Mouse (Mus musculus) forebrain, postnatal 0 days (tissue): Measurements from ENCODE around the gene Tns1. TPM values are rescaled to one million over a fixed set of nuclear protein-coding genes. Genes with fewer than 3 reads are reported as not detected.

ENCODE experiments used
- ATAC-seq: fragments of 200-750 bp; cut with Nextera tagmentation; 2 replicates; pipeline ENCODE4 v1.8.0; 2017; ENCODE audit warnings: mild to moderate bottlenecking, moderate library complexity
- DNase-seq: peaks from one replicate; pipeline ENCODE4 v3.0.0-alpha.2; 2015
- H3K27ac ChIP-seq: fragments of 300-500 bp; sonication (generic); 2 replicates; pipeline ENCODE4 v1.5.1; 2014; ENCODE audit warnings: low read depth, mild to moderate bottlenecking, antibody characterized with exemption, low read length, moderate library complexity, mixed read lengths
- H3K27me3 ChIP-seq: fragments of 300-500 bp; sonication (generic); 2 replicates; pipeline ENCODE4 v1.6.1; 2014; ENCODE audit warnings: mild to moderate bottlenecking, low read length, mixed read lengths; ENCODE audit not compliant: insufficient read depth
- H3K36me3 ChIP-seq: fragments of 300-500 bp; sonication (generic); 2 replicates; pipeline ENCODE4 v1.6.1; 2014; ENCODE audit warnings: mild to moderate bottlenecking, moderate library complexity; ENCODE audit not compliant: insufficient read depth
- H3K4me1 ChIP-seq: fragments of 300-500 bp; sonication (generic); 2 replicates; pipeline ENCODE4 v1.6.1; 2014; ENCODE audit warnings: antibody characterized with exemption; ENCODE audit not compliant: insufficient read depth
- H3K4me2 ChIP-seq: fragments of 300-500 bp; sonication (generic); 2 replicates; pipeline ENCODE4 v1.6.1; 2014; ENCODE audit warnings: low read depth, mild to moderate bottlenecking, moderate library complexity
- H3K4me3 ChIP-seq: fragments of 300-500 bp; sonication (generic); 2 replicates; pipeline ENCODE4 v1.5.1; 2014; ENCODE audit warnings: low read depth, low read length, mixed read lengths
- H3K9ac ChIP-seq: fragments of 300-500 bp; sonication (generic); 2 replicates; pipeline ENCODE4 v1.6.1; 2014; ENCODE audit warnings: mild to moderate bottlenecking
- H3K9me3 ChIP-seq: fragments of 300-500 bp; sonication (generic); 2 replicates; pipeline ENCODE4 v1.6.1; 2016; ENCODE audit warnings: low read length
- CTCF ChIP-seq: sonication (generic); IDR thresholded peaks from 2 replicates; pipeline ENCODE4 v1.5.1; 2016; ENCODE audit warnings: antibody characterized with exemption, control low read depth, low read depth
- WGBS: fragments of 180-500 bp; shearing (Covaris S2); extraction: QIAGEN DNeasy Blood & Tissue Kit; methylation state at CpG from one replicate; pipeline ENCODE4 v1.1.7; 2014; 5-methylcytosine and 5-hydroxymethylcytosine counted together
- polyA plus RNA-seq: library from polyadenylated mRNA; unstranded; fragments of >200 nt; fragmentation: Nextera tagmentation; extraction: Ambion mirVana; gene quantifications from 2 replicates; pipeline ENCODE4 v1.2.1, GENCODE M21; 2015
- total RNA-seq: library from RNA; depleted of rRNA; stranded (reverse); fragments of >200 nt; gene quantifications from 2 replicates; pipeline ENCODE4 v1.2.3, GENCODE M21; 2014

Gene Tns1
- total and polyA plus RNA-seq, 2 experiments from 2014 or later = 7.0 to 21.8 TPM

GRCm38 (mm10) chr1:73919909-73920308 is 204.3 kb downstream of the Tns1 start:
- no peaks in the 10 kb centered on the region for H3K27me3 ChIP-seq
- H3K4me1 ChIP-seq = 0 out of 2 replicates have a peak, but pooled peaks cover 5% of the 10 kb centered on the region
- H3K4me2 ChIP-seq = no peak overlapping the region
- DNase-seq (no peak), ATAC-seq (no peak)
- no peak overlapping the region for H3K27ac ChIP-seq
- H3K9me3 ChIP-seq = no peaks in the 10 kb centered on the region
- H3K36me3 ChIP-seq = peaks cover 9% of the 10 kb centered on the region; the same call in 1 of the 2 replicates
- 94% methylated on average over 3 of the region's 3 CpGs for WGBS
- no peak overlapping the region for H3K4me3 ChIP-seq
- no peak overlapping the region for H3K9ac ChIP-seq
- TF ChIP-seq CTCF = no peak

- H3K27ac ChIP-seq = no peak overlapping the region
- WGBS = 71% methylated on average over 11 of the region's 11 CpGs
- H3K27me3 ChIP-seq = no peaks in the 10 kb centered on the region
- no peak for TF ChIP-seq CTCF
- H3K4me1 ChIP-seq = 0 out of 2 replicates have a peak, but pooled peaks cover 8% of the 10 kb centered on the region
- H3K36me3 ChIP-seq = peaks cover 9% of the 10 kb centered on the region; the same call in 1 of the 2 replicates
- H3K4me3 ChIP-seq = no peak overlapping the region
- ATAC-seq = no peak
- no peak for DNase-seq
- H3K4me2 ChIP-seq = no peak overlapping the region
- no peak overlapping the region for H3K9ac ChIP-seq
- no peaks in the 10 kb centered on the region for H3K9me3 ChIP-seq
These were observed 206.2 kb downstream of the Tns1 start for GRCm38 (mm10) chr1:73918001-73918400.

GRCm38 (mm10) chr1:73916298-73916697 is 208.0 kb downstream of the Tns1 start:
- Histone ChIP-seq H3K36me3 (peaks cover 9% of the 10 kb centered on the region; the same call in 1 of the 2 replicates), H3K4me2 (no peak overlapping the region), H3K27ac (no peak overlapping the region), H3K4me1 (0 out of 2 replicates have a peak, but pooled peaks cover 8% of the 10 kb centered on the region), H3K4me3 (no peak overlapping the region), H3K9ac (no peak overlapping the region), H3K9me3 (no peaks in the 10 kb centered on the region), H3K27me3 (no peaks in the 10 kb centered on the region)
- TF ChIP-seq CTCF = no peak
- DNase-seq (no peak), ATAC-seq (no peak)
- 92% methylated on average over 1 of the region's 1 CpGs for WGBS

GRCm38 (mm10) chr1:73915218-73916070 is 208.8 kb downstream of the Tns1 start:
- H3K36me3 ChIP-seq = peaks cover 2% of the 10 kb centered on the region; the same call in 1 of the 2 replicates
- no peaks in the 10 kb centered on the region for H3K27me3 ChIP-seq
- H3K27ac ChIP-seq = no peak overlapping the region; the same call in 1 of the 2 replicates
- no peaks in the 10 kb centered on the region for H3K9me3 ChIP-seq
- ATAC-seq (peak; percentile 82), DNase-seq (peak; percentile 71)
- 0 out of 2 replicates have a peak, but pooled peaks cover 8% of the 10 kb centered on the region for H3K4me1 ChIP-seq
- H3K4me3 ChIP-seq = no peak overlapping the region
- no peak overlapping the region for H3K4me2 ChIP-seq
- WGBS = 45% methylated on average over 8 of the region's 8 CpGs
- TF ChIP-seq CTCF = no peak
- H3K9ac ChIP-seq = no peak overlapping the region

GRCm38 (mm10) chr1:73914076-73914475 is 210.2 kb downstream of the Tns1 start:
- ATAC-seq = peak; percentile 50; the same call in 1 of the 2 replicates
- H3K9me3 ChIP-seq = no peaks in the 10 kb centered on the region
- no peaks in the 10 kb centered on the region for H3K27me3 ChIP-seq
- H3K9ac ChIP-seq = no peak overlapping the region
- no peaks in the 10 kb centered on the region; the same call in 1 of the 2 replicates for H3K36me3 ChIP-seq
- no peak for TF ChIP-seq CTCF
- H3K4me1 ChIP-seq = 0 out of 2 replicates have a peak, but pooled peaks cover 8% of the 10 kb centered on the region
- peak; percentile 29 for DNase-seq
- 0 out of 2 replicates have a peak overlapping the region, but pooled peaks have one; percentile 6 for H3K4me2 ChIP-seq
- WGBS = 29% methylated on average over 9 of the region's 9 CpGs
- no peak overlapping the region for H3K27ac ChIP-seq
- H3K4me3 ChIP-seq = no peak overlapping the region

- H3K9me3 ChIP-seq = no peaks in the 10 kb centered on the region
- no peak overlapping the region for H3K4me3 ChIP-seq
- H3K36me3 ChIP-seq = no peaks in the 10 kb centered on the region; the same call in 1 of the 2 replicates
- 0 out of 2 replicates have a peak, but pooled peaks cover 8% of the 10 kb centered on the region for H3K4me1 ChIP-seq
- TF ChIP-seq CTCF = no peak
- H3K9ac ChIP-seq = no peak overlapping the region
- H3K27me3 ChIP-seq = no peaks in the 10 kb centered on the region
- no peak overlapping the region for H3K27ac ChIP-seq
- no peak for DNase-seq
- WGBS = 72% methylated on average over 19 of the region's 19 CpGs
- 0 out of 2 replicates have a peak overlapping the region, but pooled peaks have one; percentile 6 for H3K4me2 ChIP-seq
- no peak for ATAC-seq
These were observed 210.9 kb downstream of the Tns1 start for GRCm38 (mm10) chr1:73913071-73914005.
